In genomic region chr19:21991413-21991812, GRCm38 (mm10) we compare ENCODE assay signal across 21 mouse cellular contexts.
DNase-seq lines count a peak whose midpoint lies in the region; ATAC-seq and TF ChIP-seq lines count a peak whose summit lies in the region.
"Had no signal": no experiment of that assay in that cellular context is flagged by ENCODE, and none has a peak within 500 bp of the region (broad histone marks: within the 10 kb centered on the region; RNA-seq: fewer than 3 reads in every experiment).

No protein-coding gene starts in this region.

- peak; percentile 50; the same call in 1 of the 2 replicates for ATAC-seq in forebrain, postnatal 0 days
- no peak; the same call in 1 of the 2 replicates for ATAC-seq in forebrain, embryonic 13.5 days
- 0 out of 2 replicates have a peak, but pooled peaks have one; percentile 16 for ATAC-seq in lung, postnatal 0 days
- no peak for ATAC-seq in midbrain, embryonic 15.5 days (replicated peaks)
- ATAC-seq: activated CD4-positive, CD25-positive, alpha-beta regulatory T cell, adult 4 months; CD4-positive, CD25-positive, alpha-beta regulatory T cell, adult 4 months; hindbrain, embryonic 16.5 days; intestine, embryonic 16.5 days had no signal

- no peaks in the 10 kb centered on the region for H3K9me3 ChIP-seq in forebrain, postnatal 0 days (ENCODE audit: low read length)
- H3K9me3 ChIP-seq in forebrain, embryonic 13.5 days (replicated peaks), result no peaks in the 10 kb centered on the region; the same call in 1 of the 2 replicates
- H3K9me3 ChIP-seq in lung, postnatal 0 days (ENCODE audit: low read length), result no peaks in the 10 kb centered on the region
- H3K9me3 ChIP-seq in midbrain, embryonic 15.5 days, result no peaks in the 10 kb centered on the region
- H3K9me3 ChIP-seq: forebrain, embryonic 12.5 days; heart, embryonic 12.5 days; heart, embryonic 15.5 days had no signal

- H3K4me1 ChIP-seq in forebrain, postnatal 0 days (ENCODE audit: insufficient read depth), result no peaks in the 10 kb centered on the region; the same call in 1 of the 2 replicates
- H3K4me1 ChIP-seq in forebrain, embryonic 13.5 days, result no peaks in the 10 kb centered on the region
- H3K4me1 ChIP-seq in lung, postnatal 0 days (ENCODE audit: insufficient read depth, low read depth, low read length), result no peaks in the 10 kb centered on the region
- H3K4me1 ChIP-seq in embryonic fibroblast, embryonic 13.5 days (ENCODE audit: control insufficient read depth, insufficient read depth, low read length), result no peaks in the 10 kb centered on the region
- no peaks in the 10 kb centered on the region for H3K4me1 ChIP-seq in midbrain, embryonic 15.5 days
- H3K4me1 ChIP-seq: forebrain, embryonic 12.5 days; heart, embryonic 12.5 days; heart, embryonic 15.5 days; hindbrain, embryonic 10.5 days; hindbrain, embryonic 13.5 days had no signal

- no peaks in the 10 kb centered on the region for H3K27me3 ChIP-seq in forebrain, postnatal 0 days (ENCODE audit: insufficient read depth, low read length)
- no peaks in the 10 kb centered on the region for H3K27me3 ChIP-seq in forebrain, embryonic 13.5 days
- no peaks in the 10 kb centered on the region for H3K27me3 ChIP-seq in lung, postnatal 0 days (replicated peaks; ENCODE audit: insufficient read depth, low read length)
- H3K27me3 ChIP-seq in midbrain, embryonic 15.5 days (replicated peaks), result no peaks in the 10 kb centered on the region
- H3K27me3 ChIP-seq: forebrain, embryonic 12.5 days; heart, embryonic 12.5 days; heart, embryonic 15.5 days; hindbrain, embryonic 13.5 days had no signal

- no peak overlapping the region for H3K9ac ChIP-seq in forebrain, postnatal 0 days
- no peak overlapping the region for H3K9ac ChIP-seq in forebrain, embryonic 13.5 days
- no peak overlapping the region for H3K9ac ChIP-seq in lung, postnatal 0 days (replicated peaks; ENCODE audit: low read depth)
- H3K9ac ChIP-seq in midbrain, embryonic 15.5 days, result no peak overlapping the region
- H3K9ac ChIP-seq: forebrain, embryonic 12.5 days; heart, embryonic 12.5 days; heart, embryonic 15.5 days; hindbrain, embryonic 13.5 days had no signal

- no peak overlapping the region for H3K4me2 ChIP-seq in forebrain, postnatal 0 days (ENCODE audit: low read depth)
- H3K4me2 ChIP-seq in forebrain, embryonic 13.5 days, result no peak overlapping the region
- H3K4me2 ChIP-seq in lung, postnatal 0 days (replicated peaks; ENCODE audit: low read depth, low read length), result no peak overlapping the region
- no peak overlapping the region for H3K4me2 ChIP-seq in midbrain, embryonic 15.5 days
- H3K4me2 ChIP-seq: forebrain, embryonic 12.5 days; heart, embryonic 12.5 days; heart, embryonic 15.5 days; hindbrain, embryonic 13.5 days had no signal

- TF ChIP-seq EP300 in lung, postnatal 0 days (IDR thresholded peaks at IDR 0.05), result no peak

- DNase-seq in forebrain, postnatal 0 days, result peak; percentile 11
- DNase-seq in lung, postnatal 0 days (ENCODE audit: low spot score), result no peak
- no peak for DNase-seq in lung, postnatal 25 days (ENCODE audit: low spot score)
- DNase-seq: adrenal gland, postnatal 25 days; cerebellum, adult 18-20 months; cerebellum, adult 9-10 months; cerebellum, postnatal 14 days; kidney, adult 18-20 months had no signal

- H3K27ac ChIP-seq in forebrain, postnatal 0 days (ENCODE audit: low read depth, low read length), result no peak overlapping the region
- H3K27ac ChIP-seq in forebrain, embryonic 13.5 days, result no peak overlapping the region
- no peak overlapping the region for H3K27ac ChIP-seq in lung, postnatal 0 days (ENCODE audit: low read length)
- H3K27ac ChIP-seq in embryonic fibroblast, embryonic 13.5 days (ENCODE audit: insufficient read depth, low read length), result peak overlapping the region; percentile 17; the same call in 1 of the 2 replicates
- H3K27ac ChIP-seq in midbrain, embryonic 15.5 days, result no peak overlapping the region
- H3K27ac ChIP-seq: forebrain, embryonic 12.5 days; gastrocnemius, adult 2 months; heart, embryonic 15.5 days; hindbrain, embryonic 10.5 days; hindbrain, embryonic 13.5 days had no signal

- H3K4me3 ChIP-seq in forebrain, postnatal 0 days (ENCODE audit: low read depth, low read length), result no peak overlapping the region
- H3K4me3 ChIP-seq in forebrain, embryonic 13.5 days, result no peak overlapping the region
- no peak overlapping the region for H3K4me3 ChIP-seq in lung, postnatal 0 days (ENCODE audit: low read depth, low read length)
- no peak overlapping the region for H3K4me3 ChIP-seq in embryonic fibroblast, embryonic 13.5 days (ENCODE audit: insufficient read depth, low read length)
- no peak overlapping the region for H3K4me3 ChIP-seq in midbrain, embryonic 15.5 days
- H3K4me3 ChIP-seq: forebrain, embryonic 12.5 days; gastrocnemius, adult 2 months; heart, embryonic 12.5 days; heart, embryonic 15.5 days; hindbrain, embryonic 10.5 days; hindbrain, embryonic 13.5 days had no signal

- no peak for TF ChIP-seq POLR2A in embryonic fibroblast, embryonic 13.5 days (IDR thresholded peaks at IDR 0.05; ENCODE audit: low read depth, low read length)

- no peak for TF ChIP-seq CTCF in forebrain, postnatal 0 days (IDR thresholded peaks at IDR 0.05; ENCODE audit: low read depth)
- no peak for TF ChIP-seq CTCF in lung, postnatal 0 days (IDR thresholded peaks at IDR 0.05)
- no peak for TF ChIP-seq CTCF in embryonic fibroblast, embryonic 13.5 days (IDR thresholded peaks at IDR 0.05; ENCODE audit: borderline replicate concordance, insufficient read depth, low read length)

- no peaks in the 10 kb centered on the region for H3K36me3 ChIP-seq in forebrain, postnatal 0 days (ENCODE audit: insufficient read depth)
- H3K36me3 ChIP-seq in forebrain, embryonic 13.5 days (ENCODE audit: poor library complexity, severe bottlenecking), result no peaks in the 10 kb centered on the region
- no peaks in the 10 kb centered on the region for H3K36me3 ChIP-seq in lung, postnatal 0 days (ENCODE audit: insufficient read depth, low read length)
- no peaks in the 10 kb centered on the region for H3K36me3 ChIP-seq in midbrain, embryonic 15.5 days (replicated peaks)
- H3K36me3 ChIP-seq: forebrain, embryonic 12.5 days; heart, embryonic 12.5 days; heart, embryonic 15.5 days; hindbrain, embryonic 10.5 days; hindbrain, embryonic 13.5 days had no signal

Comparison
In these comparisons a context has a peak if more than half of its experiments do, and no peak if none do; other contexts are left out.
1. ATAC-seq: peak in forebrain, postnatal 0 days (single experiment) and lung, postnatal 0 days (single experiment); none in forebrain, embryonic 13.5 days (single experiment) and midbrain, embryonic 15.5 days (single experiment).